Mouse (Mus musculus): ENCODE results near the gene Gfi1. TPM values are rescaled to one million over a fixed set of nuclear protein-coding genes. Genes with fewer than 3 reads are reported as not detected.

Gene Gfi1
- total and polyA plus RNA-seq, 2 experiments from 2014 or later = not detected

DNA sequence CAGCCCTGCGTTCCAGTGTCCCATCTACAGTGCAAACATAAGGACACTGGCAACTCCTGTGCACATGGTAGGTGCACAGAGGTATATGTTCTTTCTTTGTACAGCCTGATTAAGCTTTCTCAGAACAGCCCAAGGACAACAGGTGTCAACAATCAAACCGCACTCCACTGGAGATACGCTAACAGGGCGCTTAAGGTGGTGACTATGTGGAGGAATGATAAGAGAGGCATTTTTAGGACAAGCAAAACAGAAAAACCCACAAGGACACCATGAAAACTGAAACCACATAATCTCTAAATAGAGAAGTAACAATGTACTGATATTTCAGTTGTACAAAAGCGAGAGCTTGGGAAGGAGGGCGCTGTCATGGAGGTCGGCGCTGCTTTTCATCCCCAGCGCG lies 25.0 kb downstream of the Gfi1 start:
- Histone ChIP-seq H3K9me3 (ENCODE audit: low read length) (no peaks in the 10 kb centered on the region), H3K4me2 (ENCODE audit: low read depth) (no peak overlapping the region), H3K4me1 (ENCODE audit: insufficient read depth) (no peaks in the 10 kb centered on the region), H3K9ac (no peak overlapping the region), H3K27me3 (ENCODE audit: insufficient read depth, low read length) (no peaks in the 10 kb centered on the region), H3K4me3 (ENCODE audit: low read depth, low read length) (no peak overlapping the region), H3K27ac (ENCODE audit: low read depth, low read length) (no peak overlapping the region), H3K36me3 (ENCODE audit: insufficient read depth) (no peaks in the 10 kb centered on the region)
- 93% methylated on average over 10 of the region's 10 CpGs for WGBS
- no peak for TF ChIP-seq CTCF (IDR thresholded peaks at IDR 0.05; ENCODE audit: low read depth)
- DNase-seq = no peak
- no peak for ATAC-seq

DNA sequence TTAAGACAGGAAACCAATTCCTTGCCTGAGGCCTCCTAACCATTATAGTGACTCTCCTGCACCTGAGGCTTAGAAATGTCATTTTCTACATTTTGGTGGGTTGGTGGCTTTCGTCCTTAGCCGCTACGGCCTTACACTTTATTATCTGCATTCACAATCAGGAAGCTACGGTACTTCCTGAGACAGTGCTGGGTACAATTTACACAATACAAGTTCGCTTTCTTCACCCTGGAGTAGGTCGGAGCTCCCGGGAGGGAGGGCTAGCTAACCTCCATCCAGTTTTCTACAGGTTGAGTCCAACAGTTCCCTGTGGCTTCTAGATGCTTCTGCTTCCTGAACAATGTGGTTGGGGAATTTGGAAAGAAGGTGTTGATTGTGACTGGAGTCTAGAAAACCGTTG lies 26.9 kb downstream of the Gfi1 start:
- Histone ChIP-seq H3K4me3 (ENCODE audit: low read depth, low read length) (no peak overlapping the region), H3K27me3 (ENCODE audit: insufficient read depth, low read length) (no peaks in the 10 kb centered on the region), H3K27ac (ENCODE audit: low read depth, low read length) (no peak overlapping the region), H3K4me2 (ENCODE audit: low read depth) (no peak overlapping the region), H3K36me3 (ENCODE audit: insufficient read depth) (no peaks in the 10 kb centered on the region), H3K9ac (no peak overlapping the region), H3K9me3 (ENCODE audit: low read length) (no peaks in the 10 kb centered on the region), H3K4me1 (ENCODE audit: insufficient read depth) (no peaks in the 10 kb centered on the region)
- ATAC-seq (no peak), DNase-seq (no peak)
- 83% methylated on average over 8 of the region's 8 CpGs for WGBS
- TF ChIP-seq CTCF (IDR thresholded peaks at IDR 0.05; ENCODE audit: low read depth) = no peak

DNA sequence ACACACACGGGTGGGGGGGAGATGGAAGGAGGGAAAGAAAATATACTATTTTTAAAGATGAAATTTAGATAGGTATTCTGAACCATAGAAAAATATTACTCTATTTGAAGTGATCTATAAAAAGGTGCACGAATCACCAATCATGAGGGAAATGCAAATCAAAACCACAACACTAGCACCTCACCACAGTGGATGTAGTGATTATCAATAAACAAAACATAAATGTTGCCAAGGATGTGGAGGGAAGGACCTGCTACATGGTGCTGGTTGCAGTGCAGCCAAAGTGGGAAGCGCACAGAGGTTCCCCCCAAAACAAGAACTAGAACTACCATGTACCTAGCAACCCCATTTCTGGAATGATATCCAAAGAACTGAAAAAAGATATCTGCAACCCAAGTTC lies 30.8 kb downstream of the Gfi1 start:
- DNase-seq = no peak
- no peak overlapping the region for H3K27ac ChIP-seq (ENCODE audit: low read depth, low read length)
- no peak overlapping the region for H3K4me3 ChIP-seq (ENCODE audit: low read depth, low read length)
- H3K9ac ChIP-seq = no peak overlapping the region
- no peaks in the 10 kb centered on the region for H3K36me3 ChIP-seq (ENCODE audit: insufficient read depth)
- TF ChIP-seq CTCF (IDR thresholded peaks at IDR 0.05; ENCODE audit: low read depth) = no peak
- 82% methylated on average over 3 of the region's 3 CpGs for WGBS
- ATAC-seq = no peak
- no peaks in the 10 kb centered on the region for H3K4me1 ChIP-seq (ENCODE audit: insufficient read depth)
- no peaks in the 10 kb centered on the region for H3K27me3 ChIP-seq (ENCODE audit: insufficient read depth, low read length)
- H3K4me2 ChIP-seq (ENCODE audit: low read depth) = no peak overlapping the region
- H3K9me3 ChIP-seq (ENCODE audit: low read length) = no peaks in the 10 kb centered on the region

DNA sequence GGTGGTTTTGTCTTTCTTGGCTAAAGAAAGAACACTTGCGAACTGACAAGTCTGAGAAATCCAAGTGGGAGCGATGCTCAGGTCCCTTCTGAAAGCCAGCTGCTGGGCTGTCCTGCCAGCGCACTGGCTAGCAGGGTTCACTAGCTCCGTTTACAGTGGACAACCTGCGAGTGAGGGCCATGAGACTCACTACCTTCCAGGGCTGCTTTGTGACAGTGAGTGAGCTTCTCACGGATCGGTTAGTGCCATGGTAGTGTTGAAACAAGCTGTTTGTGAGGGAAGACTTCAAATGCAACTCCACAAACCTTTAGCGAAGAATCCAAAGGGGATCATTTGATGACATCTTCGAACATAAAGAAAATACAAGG lies 37.4 kb downstream of the Gfi1 start:
- Histone ChIP-seq H3K36me3 (ENCODE audit: insufficient read depth) (no peaks in the 10 kb centered on the region), H3K4me2 (ENCODE audit: low read depth) (peak overlapping the region; percentile 77), H3K27ac (ENCODE audit: low read depth, low read length) (peak overlapping the region; percentile 35; the same call in 1 of the 2 replicates), H3K9ac (peak overlapping the region; percentile 59), H3K4me1 (ENCODE audit: insufficient read depth) (no peaks in the 10 kb centered on the region), H3K9me3 (ENCODE audit: low read length) (no peaks in the 10 kb centered on the region), H3K27me3 (ENCODE audit: insufficient read depth, low read length) (0 out of 2 replicates have a peak, but pooled peaks cover 5% of the 10 kb centered on the region), H3K4me3 (ENCODE audit: low read depth, low read length) (peak overlapping the region; percentile 52)
- ATAC-seq (peak; percentile 33), DNase-seq (no peak)
- TF ChIP-seq CTCF (IDR thresholded peaks at IDR 0.05; ENCODE audit: low read depth) = no peak
- WGBS = 20% methylated on average over 9 of the region's 9 CpGs

DNA sequence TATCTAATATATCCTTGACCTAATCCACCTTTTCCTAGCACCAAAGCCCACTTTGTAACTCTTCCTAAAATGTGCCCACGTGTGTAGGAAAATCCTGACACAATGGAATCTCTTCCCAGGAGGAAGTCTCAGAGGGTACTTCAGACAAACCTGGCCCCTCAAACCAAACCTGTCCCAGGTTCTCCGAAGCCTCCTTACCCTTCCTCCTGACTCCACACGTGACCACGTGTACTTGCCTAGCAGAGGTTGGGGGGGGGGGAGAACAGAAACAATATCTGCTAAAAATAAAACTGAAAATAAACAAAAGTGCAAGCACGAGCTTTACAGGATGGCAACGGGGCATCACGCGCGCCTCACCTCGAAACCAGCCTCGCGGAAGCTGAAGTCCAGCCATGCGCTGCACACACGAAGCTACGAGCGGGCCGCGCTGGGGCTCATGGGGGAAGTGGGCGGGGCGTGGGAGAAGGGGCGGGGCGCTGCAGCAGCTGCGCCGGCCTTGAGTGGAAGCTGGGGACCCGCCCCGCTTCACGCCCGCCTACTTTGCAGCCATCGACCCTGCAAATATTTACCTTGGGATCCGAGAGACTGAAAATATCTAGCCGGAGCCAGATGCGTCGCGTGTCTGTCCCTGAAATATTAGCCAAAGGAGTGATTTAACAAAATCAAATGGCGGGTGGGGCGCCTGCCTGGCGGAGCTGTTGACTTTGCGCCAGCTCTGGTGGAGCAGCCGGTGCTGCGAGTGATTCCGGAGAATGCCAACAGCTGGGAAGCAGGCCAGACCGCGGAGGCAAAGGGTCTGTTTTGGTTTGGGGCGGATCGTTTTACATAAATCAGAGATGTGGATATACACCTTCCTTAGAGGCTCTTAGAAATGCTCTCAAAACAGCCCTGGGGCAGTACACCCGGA lies 38.0 kb downstream of the Gfi1 start:
- whole genome bisulfite sequencing = 13% methylated on average over 45 of the region's 46 CpGs

DNA sequence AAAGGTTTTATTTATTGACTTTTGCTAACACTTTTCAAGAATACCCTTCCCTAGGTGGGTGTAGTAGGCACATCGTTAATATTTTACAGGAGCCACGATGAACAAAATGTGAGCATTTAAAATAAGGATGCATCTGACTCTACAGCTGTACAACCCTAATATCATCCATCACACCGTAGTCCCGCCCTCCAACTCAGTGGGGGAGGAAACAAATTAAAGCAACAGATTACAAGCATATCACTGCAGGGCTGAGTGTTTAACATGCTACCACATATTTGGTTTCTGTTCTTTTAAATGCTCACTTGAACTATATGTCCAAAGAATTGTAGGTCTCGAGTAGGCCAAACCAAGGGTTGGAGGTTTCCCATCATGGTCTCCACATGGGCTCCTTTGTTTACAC lies 38.7 kb downstream of the Gfi1 start:
- no peak for DNase-seq
- no peak overlapping the region for H3K27ac ChIP-seq (ENCODE audit: low read depth, low read length)
- no peaks in the 10 kb centered on the region for H3K9me3 ChIP-seq (ENCODE audit: low read length)
- ATAC-seq = no peak
- H3K9ac ChIP-seq = no peak overlapping the region
- H3K36me3 ChIP-seq (ENCODE audit: insufficient read depth) = no peaks in the 10 kb centered on the region
- WGBS = 95% methylated on average over 5 of the region's 5 CpGs
- no peaks in the 10 kb centered on the region for H3K4me1 ChIP-seq (ENCODE audit: insufficient read depth)
- H3K4me2 ChIP-seq (ENCODE audit: low read depth) = no peak overlapping the region
- TF ChIP-seq CTCF (IDR thresholded peaks at IDR 0.05; ENCODE audit: low read depth) = no peak
- no peak overlapping the region for H3K4me3 ChIP-seq (ENCODE audit: low read depth, low read length)
- H3K27me3 ChIP-seq (ENCODE audit: insufficient read depth, low read length) = 0 out of 2 replicates have a peak, but pooled peaks cover 5% of the 10 kb centered on the region

More for the DNA sequence above, 38.0 kb downstream of the Gfi1 start:
- TF ChIP-seq CTCF (IDR thresholded peaks at IDR 0.05; ENCODE audit: low read depth) = no peak
- H3K4me3 ChIP-seq (ENCODE audit: low read depth, low read length) = peak overlapping the region; percentile 52
- peak overlapping the region; percentile 77 for H3K4me2 ChIP-seq (ENCODE audit: low read depth)
- peak overlapping the region; percentile 59 for H3K9ac ChIP-seq
- H3K4me1 ChIP-seq (ENCODE audit: insufficient read depth) = no peaks in the 10 kb centered on the region
- H3K27ac ChIP-seq (ENCODE audit: low read depth, low read length) = peak overlapping the region; percentile 35
- H3K27me3 ChIP-seq (ENCODE audit: insufficient read depth, low read length) = 0 out of 2 replicates have a peak, but pooled peaks cover 5% of the 10 kb centered on the region
- DNase-seq (peak; percentile 87), ATAC-seq (peak; percentile 95)
- no peaks in the 10 kb centered on the region for H3K9me3 ChIP-seq (ENCODE audit: low read length)
- no peaks in the 10 kb centered on the region for H3K36me3 ChIP-seq (ENCODE audit: insufficient read depth)

DNA sequence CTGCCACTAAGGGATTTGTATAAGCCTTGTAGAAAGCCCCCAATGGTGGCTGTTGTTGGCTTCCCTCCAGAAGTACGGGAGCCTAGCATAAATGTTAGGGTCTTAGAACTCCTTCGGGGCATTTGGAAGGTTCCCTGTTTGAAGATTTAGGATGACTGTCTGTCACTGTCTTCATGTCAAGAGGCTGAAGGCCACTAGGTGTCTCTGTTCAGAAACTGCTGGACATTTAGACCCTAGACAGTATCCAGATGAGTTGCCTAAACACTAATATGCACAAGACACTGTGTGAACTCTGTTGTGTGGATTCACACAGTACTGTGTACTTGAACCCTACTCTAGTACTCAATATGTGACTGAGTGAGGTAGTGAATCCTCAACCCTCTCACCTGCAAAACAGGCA lies 41.5 kb downstream of the Gfi1 start:
- no peak for DNase-seq

More for the DNA sequence above, 41.5 kb downstream of the Gfi1 start:
- TF ChIP-seq CTCF (IDR thresholded peaks at IDR 0.05; ENCODE audit: low read depth) = peak; percentile 17; the same call in 1 of the 2 replicates
- no peak overlapping the region for H3K27ac ChIP-seq (ENCODE audit: low read depth, low read length)
- H3K4me3 ChIP-seq (ENCODE audit: low read depth, low read length) = no peak overlapping the region
- H3K27me3 ChIP-seq (ENCODE audit: insufficient read depth, low read length) = 0 out of 2 replicates have a peak, but pooled peaks cover 3% of the 10 kb centered on the region
- no peak overlapping the region for H3K4me2 ChIP-seq (ENCODE audit: low read depth)
- H3K9me3 ChIP-seq (ENCODE audit: low read length) = no peaks in the 10 kb centered on the region
- no peak overlapping the region for H3K9ac ChIP-seq
- no peaks in the 10 kb centered on the region for H3K4me1 ChIP-seq (ENCODE audit: insufficient read depth)
- ATAC-seq = no peak
- H3K36me3 ChIP-seq (ENCODE audit: insufficient read depth) = no peaks in the 10 kb centered on the region
- 75% methylated on average over 2 of the region's 2 CpGs for WGBS
